Mouse (Mus musculus) C2C12 (cell line): ENCODE results near the gene Tnfsf10.

Experiments used
- CTCF ChIP-seq: IDR thresholded peaks from one replicate; pipeline ENCODE4 v1.5.1; 2011; ENCODE audit not compliant: control insufficient read depth, insufficient read depth, insufficient read length
- MAX ChIP-seq: IDR thresholded peaks from one replicate; pipeline ENCODE4 v1.6.1; 2011; ENCODE audit warnings: mild to moderate bottlenecking, control low read depth

DNA sequence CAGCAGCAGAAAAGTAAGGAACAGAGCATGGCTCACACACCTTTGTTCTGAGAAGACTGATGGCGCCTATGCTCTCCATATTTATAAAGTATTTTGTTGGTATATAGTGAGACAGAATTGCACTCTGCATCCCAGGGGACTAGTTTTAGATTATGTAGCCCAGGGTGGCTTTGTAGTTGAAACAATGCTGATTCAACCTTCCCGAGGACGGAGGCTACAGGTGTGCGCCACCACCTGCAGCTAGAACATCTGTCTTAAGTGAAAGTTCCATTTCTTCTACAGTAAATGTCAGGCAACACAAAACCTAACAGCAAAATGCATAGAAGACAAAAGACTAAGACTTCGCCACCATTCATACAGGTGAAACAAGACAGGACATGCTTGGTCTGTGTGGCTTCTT, 26.5 kb upstream of the Tnfsf10 start:
- TF ChIP-seq CTCF (no peak), MAX (no peak)
